Mouse (Mus musculus) E14TG2a.4 (cell line): ENCODE data around the gene Epha8.

ENCODE experiments used
- CTCF ChIP-seq: conservative IDR thresholded peaks from 2 replicates; pipeline ENCODE4 v1.5.1; 2014; ENCODE audit warnings: low read length
- NANOG ChIP-seq: IDR thresholded peaks from 2 replicates; pipeline ENCODE4 v1.6.1; 2014; ENCODE audit warnings: borderline replicate concordance, low read length, mixed read lengths

- TF ChIP-seq CTCF: no peak
- TF ChIP-seq NANOG: no peak
Measured at GRCm38 (mm10) chr4:136930474-136930873, 26.1 kb downstream of the Epha8 start.
